Mouse (Mus musculus): ENCODE measurements around the gene Mrvi1. TPM values are rescaled to one million over a fixed set of nuclear protein-coding genes. Genes with fewer than 3 reads are reported as not detected.

Gene Mrvi1
- polyA plus RNA-seq, 1 experiment from 2014 or later = 0.43 TPM

- 8% methylated on average over 4 of the region's 4 CpGs for WGBS (ENCODE audit: missing documents)
- H3K36me3 ChIP-seq (ENCODE audit: inconsistent target) = peaks cover 18% of the 10 kb centered on the region
- peak overlapping the region; percentile 91 for H3K27ac ChIP-seq
Observed at GRCm38 (mm10) chr7:110823593-110823992, 158.7 kb downstream of the Mrvi1 start.

GRCm38 (mm10) chr7:110823076-110823475 lies 159.2 kb downstream of the Mrvi1 start:
- 91% methylated on average over 8 of the region's 8 CpGs for WGBS (ENCODE audit: missing documents)
- H3K27ac ChIP-seq = peak overlapping the region; percentile 91
- peaks cover 18% of the 10 kb centered on the region; the same call in 1 of the 2 replicates for H3K36me3 ChIP-seq (ENCODE audit: inconsistent target)

More at GRCm38 (mm10) chr7:110823593-110823992, 158.7 kb downstream of the Mrvi1 start:
- Histone ChIP-seq H3K4me3 (ENCODE audit: inconsistent target) (no peak overlapping the region), H3K79me2 (ENCODE audit: inconsistent target) (no peaks in the 10 kb centered on the region)

GRCm38 (mm10) chr7:110822055-110822454 lies 160.2 kb downstream of the Mrvi1 start:
- Histone ChIP-seq H3K4me3 (ENCODE audit: inconsistent target) (no peak overlapping the region), H3K27ac (peak overlapping the region; percentile 91), H3K36me3 (ENCODE audit: inconsistent target) (peaks cover 21% of the 10 kb centered on the region; the same call in 1 of the 2 replicates), H3K79me2 (ENCODE audit: inconsistent target) (no peaks in the 10 kb centered on the region)
- WGBS (ENCODE audit: missing documents) = 92% methylated on average over 4 of the region's 4 CpGs

More at GRCm38 (mm10) chr7:110823076-110823475, 159.2 kb downstream of the Mrvi1 start:
- Histone ChIP-seq H3K79me2 (ENCODE audit: inconsistent target) (no peaks in the 10 kb centered on the region), H3K4me3 (ENCODE audit: inconsistent target) (no peak overlapping the region)

- Histone ChIP-seq H3K79me2 (ENCODE audit: inconsistent target) (no peaks in the 10 kb centered on the region), H3K36me3 (ENCODE audit: inconsistent target) (peaks cover 21% of the 10 kb centered on the region; the same call in 1 of the 2 replicates), H3K4me3 (ENCODE audit: inconsistent target) (no peak overlapping the region), H3K27ac (peak overlapping the region; percentile 91)
- WGBS (ENCODE audit: missing documents) = 67% methylated on average over 3 of the region's 3 CpGs
Observed at GRCm38 (mm10) chr7:110821653-110822052, 160.6 kb downstream of the Mrvi1 start.

GRCm38 (mm10) chr7:110821068-110821467 lies 161.2 kb downstream of the Mrvi1 start:
- WGBS (ENCODE audit: missing documents) = 94% methylated on average over 5 of the region's 5 CpGs
- H3K79me2 ChIP-seq (ENCODE audit: inconsistent target) = no peaks in the 10 kb centered on the region
- H3K36me3 ChIP-seq (ENCODE audit: inconsistent target) = peaks cover 21% of the 10 kb centered on the region; the same call in 1 of the 2 replicates
- peak overlapping the region; percentile 91 for H3K27ac ChIP-seq
- H3K4me3 ChIP-seq (ENCODE audit: inconsistent target) = no peak overlapping the region

GRCm38 (mm10) chr7:110818787-110819350 lies 163.4 kb downstream of the Mrvi1 start:
- WGBS (ENCODE audit: missing documents) = 89% methylated on average over 11 of the region's 11 CpGs
- H3K79me2 ChIP-seq (ENCODE audit: inconsistent target) = no peaks in the 10 kb centered on the region
- H3K36me3 ChIP-seq (ENCODE audit: inconsistent target) = peaks cover 38% of the 10 kb centered on the region
- H3K27ac ChIP-seq = no peak overlapping the region
- no peak overlapping the region for H3K4me3 ChIP-seq (ENCODE audit: inconsistent target)

Other genes starting within 250 kb of the Mrvi1 start
- 28.1 to 43.7 TPM (median 33.5 TPM) in 3 replicates for gene Ampd3, start 214.3 kb downstream of the Mrvi1 start, polyA plus RNA-seq (2018)
- 27.9 to 56.7 TPM (median 33.9 TPM) in 3 replicates for gene Rnf141, start 138.0 kb downstream of the Mrvi1 start, polyA plus RNA-seq (2018)
- 0.11 to 0.95 TPM (median 0.12 TPM) in 3 replicates for gene Lyve1, start 119.2 kb downstream of the Mrvi1 start, polyA plus RNA-seq (2018)
- 18.6 to 33.3 TPM (median 23.4 TPM) in 3 replicates for gene Ctr9, start 46.5 kb upstream of the Mrvi1 start, polyA plus RNA-seq (2018)
- gene Eif4g2, start 100.6 kb upstream of the Mrvi1 start, polyA plus RNA-seq (2018) = 339 to 673 TPM (median 528 TPM) in 3 replicates